Mouse (Mus musculus) hindbrain, embryonic 13.5 days (tissue): ENCODE data around the gene Cyb5r1. TPM values are rescaled to one million over a fixed set of nuclear protein-coding genes. Genes with fewer than 3 reads are reported as not detected.
"Not testable (repeated sequence)": the region's sequence is repeated elsewhere in the genome, so short reads cannot be mapped to it uniquely, and the experiment has no call there.

Source experiments
- ATAC-seq: fragments of 200-750 bp; cut with Nextera tagmentation; 2 replicates; pipeline ENCODE4 v1.8.0; 2017; ENCODE audit warnings: moderate TSS enrichment; ENCODE audit not compliant: low FRiP score
- H3K27ac ChIP-seq: fragments of 300-500 bp; sonication (generic); 2 replicates; pipeline ENCODE4 v1.5.1; 2015; ENCODE audit warnings: inconsistent platforms, mild to moderate bottlenecking, moderate library complexity
- H3K27me3 ChIP-seq: fragments of 300-500 bp; sonication (generic); 2 replicates; pipeline ENCODE4 v1.6.1; 2015; ENCODE audit warnings: mild to moderate bottlenecking, inconsistent platforms
- H3K36me3 ChIP-seq: fragments of 300-500 bp; sonication (generic); 2 replicates; pipeline ENCODE4 v1.6.1; 2015; ENCODE audit warnings: mild to moderate bottlenecking, inconsistent platforms
- H3K4me1 ChIP-seq: fragments of 300-500 bp; sonication (generic); replicated peaks from 2 replicates; pipeline ENCODE4 v1.6.1; 2015; ENCODE audit warnings: inconsistent platforms
- H3K4me2 ChIP-seq: fragments of 300-500 bp; sonication (generic); 2 replicates; pipeline ENCODE4 v1.6.1; 2015; ENCODE audit warnings: inconsistent platforms, mild to moderate bottlenecking, moderate library complexity
- H3K4me3 ChIP-seq: fragments of 300-500 bp; sonication (generic); 2 replicates; pipeline ENCODE4 v1.5.1; 2015; ENCODE audit warnings: mild to moderate bottlenecking, inconsistent platforms
- H3K9ac ChIP-seq: fragments of 300-500 bp; sonication (generic); 2 replicates; pipeline ENCODE4 v1.6.1; 2015; ENCODE audit warnings: mild to moderate bottlenecking, inconsistent platforms
- H3K9me3 ChIP-seq: fragments of 300-500 bp; sonication (generic); 2 replicates; pipeline ENCODE4 v1.6.1; 2016; ENCODE audit warnings: inconsistent platforms
- whole genome bisulfite sequencing: fragments of 180-500 bp; shearing (Covaris S2); methylation state at CpG from one replicate; pipeline ENCODE4 v1.1.7; 2015; 5-methylcytosine and 5-hydroxymethylcytosine counted together
- polyA plus RNA-seq: library from polyadenylated mRNA; unstranded; fragments of >200 nt; fragmentation: Nextera tagmentation; extraction: Ambion mirVana; gene quantifications from 2 replicates; pipeline ENCODE4 v1.2.1, GENCODE M21; 2015

The Cyb5r1 gene
- polyA plus RNA-seq, 1 experiment from 2014 or later: 19.9 TPM

- not testable (repeated sequence) for H3K27me3 ChIP-seq, H3K9ac ChIP-seq, H3K4me3 ChIP-seq, H3K4me1 ChIP-seq, H3K9me3 ChIP-seq, H3K27ac ChIP-seq, H3K4me2 ChIP-seq, ATAC-seq, H3K36me3 ChIP-seq
- 74% methylated on average over 3 of the region's 3 CpGs for WGBS
Measured at GRCm38 (mm10) chr1:134448537-134448936, 43.2 kb downstream of the Cyb5r1 start.

DNA sequence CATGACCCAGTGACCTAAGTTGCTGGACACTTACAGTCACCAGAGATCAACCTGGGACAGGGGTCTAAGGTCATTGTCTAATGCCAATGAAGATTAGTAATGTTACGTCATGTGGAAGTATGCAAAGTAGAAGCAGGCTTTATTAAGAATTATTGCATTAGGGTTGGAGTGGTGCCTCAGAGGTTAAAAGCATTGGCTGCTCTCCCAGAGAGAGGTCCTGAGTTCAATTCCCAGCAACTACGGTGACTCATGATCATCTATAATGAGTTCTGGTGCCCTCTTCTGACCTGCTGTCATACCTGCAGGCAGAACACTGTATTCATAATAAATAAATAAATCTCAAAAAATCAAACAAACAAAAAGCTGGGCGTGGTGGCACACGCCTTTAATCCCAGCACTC, 44.8 kb downstream of the Cyb5r1 start:
- Histone ChIP-seq H3K27me3 (peaks cover 6% of the 10 kb centered on the region), H3K4me1 (peaks cover 6% of the 10 kb centered on the region; the same call in 1 of the 2 replicates), H3K36me3 (no peaks in the 10 kb centered on the region), H3K27ac (no peak overlapping the region), H3K9me3 (no peaks in the 10 kb centered on the region), H3K4me3 (no peak overlapping the region), H3K9ac (no peak overlapping the region), H3K4me2 (no peak overlapping the region)
- no peak for ATAC-seq
- WGBS: 91% methylated on average over 4 of the region's 4 CpGs

DNA sequence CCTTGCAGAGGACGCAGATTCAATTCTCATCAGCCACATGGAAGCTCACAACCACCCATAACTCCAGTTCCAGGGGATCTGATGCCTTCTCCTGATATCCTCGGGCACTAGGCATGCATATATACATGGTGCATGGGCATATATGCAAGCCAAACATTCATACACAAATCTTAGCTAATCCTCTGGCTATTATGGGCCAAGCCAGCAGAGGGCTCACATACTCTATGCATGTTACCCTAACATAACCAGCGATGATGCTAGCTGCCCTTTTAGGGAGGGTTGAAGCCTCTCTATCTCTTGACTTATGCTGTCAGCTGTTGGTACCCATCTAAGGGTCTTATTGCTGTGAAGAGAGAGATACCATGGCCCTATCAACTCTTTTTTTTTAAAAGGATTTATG, 45.6 kb downstream of the Cyb5r1 start:
- Histone ChIP-seq H3K36me3 (no peaks in the 10 kb centered on the region), H3K9me3 (no peaks in the 10 kb centered on the region), H3K27ac (no peak overlapping the region), H3K27me3 (peaks cover 6% of the 10 kb centered on the region), H3K4me1 (peaks cover 8% of the 10 kb centered on the region), H3K4me3 (no peak overlapping the region), H3K9ac (no peak overlapping the region), H3K4me2 (no peak overlapping the region)
- WGBS: 53% methylated on average over 3 of the region's 3 CpGs
- ATAC-seq: no peak

DNA sequence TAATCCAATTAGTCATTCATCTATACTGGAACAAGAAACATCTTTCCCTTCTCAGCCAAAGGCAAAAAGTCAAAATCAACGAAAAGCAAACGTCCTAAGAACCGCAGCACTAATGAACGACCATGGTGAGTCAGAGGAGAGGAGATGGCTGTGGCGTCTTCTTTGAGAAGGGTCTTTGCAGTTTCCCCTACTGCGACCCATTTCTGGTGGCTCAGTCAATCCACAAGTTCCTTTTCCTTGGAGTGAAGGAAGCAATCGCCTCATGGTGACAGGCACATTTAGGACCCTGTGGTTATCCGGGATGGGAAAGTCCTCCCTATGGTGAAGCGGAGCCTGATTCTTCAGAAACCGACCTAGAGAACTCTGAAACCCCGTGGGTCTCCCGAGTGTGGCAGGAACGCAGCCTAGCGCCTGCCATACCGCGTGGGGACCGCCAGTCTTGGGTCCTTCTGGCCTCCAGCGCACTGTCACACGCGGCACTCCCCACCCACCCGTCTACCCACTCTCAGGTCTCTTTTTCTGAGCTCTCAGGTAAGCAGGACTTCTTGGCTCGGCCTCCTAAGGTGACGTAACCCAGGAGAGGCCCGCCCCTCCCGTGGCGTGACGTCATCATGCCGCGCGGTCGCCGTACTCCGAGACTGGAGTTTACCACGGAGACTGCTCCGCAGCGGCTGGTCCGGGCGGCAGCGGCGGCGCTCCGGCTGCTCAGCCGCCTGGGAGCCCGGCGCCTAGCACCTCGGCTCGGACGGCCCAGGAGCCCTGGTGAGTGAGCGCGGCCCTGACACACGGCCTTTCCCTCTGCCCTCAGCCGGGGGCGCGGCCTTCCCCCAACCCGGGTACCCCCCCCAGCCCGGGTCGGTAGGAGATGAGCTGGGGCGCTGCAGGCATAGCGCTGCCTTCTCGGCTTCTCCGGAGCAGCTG, 49.8 kb downstream of the Cyb5r1 start, which contains the start of gene Klhl12:
Klhl12 (plus strand) TSS at position 628 of the 921 bp plus-strand sequence.
- peak; percentile 95 for ATAC-seq
- Histone ChIP-seq H3K4me2 (peak within 1 kb of the TSS; percentile 75), H3K27ac (peak within 1 kb of the TSS; percentile 85), H3K9ac (peak within 1 kb of the TSS; percentile 94), H3K27me3 (peaks cover 6% of the 10 kb centered on the region), H3K4me3 (peak within 1 kb of the TSS; percentile 94), H3K4me1 (peaks cover 16% of the 10 kb centered on the region), H3K36me3 (peaks cover 17% of the 10 kb centered on the region), H3K9me3 (no peaks in the 10 kb centered on the region)
- under 1% methylated on average over 61 of the region's 61 CpGs for WGBS

- H3K27ac ChIP-seq: no peak overlapping the region
- peak overlapping the region; percentile 75 for H3K4me2 ChIP-seq
- peaks cover 6% of the 10 kb centered on the region for H3K27me3 ChIP-seq
- H3K9me3 ChIP-seq: no peaks in the 10 kb centered on the region
- peaks cover 16% of the 10 kb centered on the region for H3K4me1 ChIP-seq
- peak overlapping the region; percentile 94 for H3K9ac ChIP-seq
- ATAC-seq: no peak
- 16% methylated on average over 5 of the region's 5 CpGs for WGBS
- H3K4me3 ChIP-seq: peak overlapping the region; percentile 94
- peaks cover 26% of the 10 kb centered on the region for H3K36me3 ChIP-seq
Measured at GRCm38 (mm10) chr1:134456060-134456459, 50.7 kb downstream of the Cyb5r1 start.

- 92% methylated on average over 7 of the region's 7 CpGs for WGBS
- no peak overlapping the region for H3K4me3 ChIP-seq
- no peak for ATAC-seq
- no peak overlapping the region for H3K4me2 ChIP-seq
- no peaks in the 10 kb centered on the region for H3K9me3 ChIP-seq
- H3K27ac ChIP-seq: no peak overlapping the region
- peaks cover 16% of the 10 kb centered on the region for H3K4me1 ChIP-seq
- H3K9ac ChIP-seq: no peak overlapping the region
- H3K36me3 ChIP-seq: peaks cover 42% of the 10 kb centered on the region
- peaks cover 6% of the 10 kb centered on the region for H3K27me3 ChIP-seq
Measured at GRCm38 (mm10) chr1:134458139-134458727, 52.9 kb downstream of the Cyb5r1 start.

DNA sequence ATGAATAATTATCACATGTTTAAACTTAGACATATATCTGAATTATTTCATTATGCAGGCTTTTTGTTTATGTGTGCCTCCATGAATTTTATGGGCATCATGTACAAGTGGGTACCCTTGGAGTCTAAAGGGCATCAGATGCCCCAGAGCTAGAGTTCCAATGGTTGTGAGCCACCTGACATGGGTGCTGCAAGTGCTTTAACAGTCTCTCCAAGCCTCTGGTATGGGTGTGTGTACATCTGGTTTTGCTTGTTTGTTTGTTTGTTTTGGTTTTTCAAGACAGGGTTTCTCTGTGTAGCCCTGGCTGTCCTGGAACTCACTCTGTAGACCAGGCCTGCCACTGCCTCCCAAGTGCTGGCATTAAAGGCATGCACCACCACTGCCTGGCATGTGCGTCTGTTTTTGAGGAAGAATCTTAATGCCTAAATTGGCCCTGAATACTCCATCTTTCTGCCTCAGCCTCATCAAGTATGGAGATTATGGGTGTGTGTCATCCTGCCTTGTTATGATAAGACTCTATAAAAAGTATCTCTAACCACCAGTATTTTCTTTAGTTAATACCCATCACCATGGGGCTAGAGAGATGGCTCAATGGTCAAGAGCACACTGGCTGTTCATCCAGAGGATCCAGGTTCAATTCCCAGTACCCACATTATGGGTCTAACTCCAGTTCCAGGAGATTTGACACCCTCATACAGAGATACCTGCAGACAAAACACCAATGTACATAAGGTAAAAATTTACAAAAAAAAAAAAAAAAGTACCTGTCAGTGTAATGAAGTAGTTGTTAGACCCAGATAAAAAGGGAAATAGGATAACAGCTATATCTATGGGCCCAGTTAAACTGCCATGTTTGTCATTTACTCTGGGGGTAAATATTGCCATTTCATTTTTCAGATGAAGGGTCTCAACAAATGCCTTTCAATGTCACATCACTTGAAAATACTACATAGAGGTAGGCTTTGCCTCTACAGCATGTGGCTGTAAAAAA, 55.2 kb downstream of the Cyb5r1 start:
- peaks cover 60% of the 10 kb centered on the region for H3K36me3 ChIP-seq
- H3K4me1 ChIP-seq: peaks cover 10% of the 10 kb centered on the region
- no peak for ATAC-seq
- no peaks in the 10 kb centered on the region for H3K9me3 ChIP-seq
- H3K4me3 ChIP-seq: no peak overlapping the region
- H3K4me2 ChIP-seq: no peak overlapping the region
- H3K9ac ChIP-seq: no peak overlapping the region
- 97% methylated on average over 1 of the region's 1 CpGs for WGBS
- no peak overlapping the region for H3K27ac ChIP-seq
- H3K27me3 ChIP-seq: no peaks in the 10 kb centered on the region

Other genes starting within 250 kb of the Cyb5r1 start
- 2.8 and 3.2 TPM in 2 replicates for gene Chil1, start 223.4 kb upstream of the Cyb5r1 start, polyA plus RNA-seq
- 0.83 and 1.9 TPM in 2 replicates for gene Mybph, start 212.1 kb upstream of the Cyb5r1 start, polyA plus RNA-seq
- gene Adora1, start 170.1 kb upstream of the Cyb5r1 start, polyA plus RNA-seq: 10.2 and 10.6 TPM in 2 replicates
- 3.6 and 3.8 TPM in 2 replicates for gene Myog, start 115.6 kb upstream of the Cyb5r1 start, polyA plus RNA-seq
- gene Ppfia4, start 72.6 kb upstream of the Cyb5r1 start, polyA plus RNA-seq: 10.9 and 12.3 TPM in 2 replicates
- gene Tmem183a, start 43.6 kb upstream of the Cyb5r1 start, polyA plus RNA-seq: 122 and 128 TPM in 2 replicates
- gene 4933406M09Rik, start 19.6 kb upstream of the Cyb5r1 start, polyA plus RNA-seq: not detected in 2 replicates
- gene Adipor1, start 9.8 kb downstream of the Cyb5r1 start, polyA plus RNA-seq: 69.8 and 72.0 TPM in 2 replicates
- gene Klhl12, start 50.0 kb downstream of the Cyb5r1 start, polyA plus RNA-seq: 33.2 and 35.0 TPM in 2 replicates
- 62.9 and 67.3 TPM in 2 replicates for gene Rabif, start 89.1 kb downstream of the Cyb5r1 start, polyA plus RNA-seq
- not detected in 2 replicates for gene Mgat4e, start 144.1 kb downstream of the Cyb5r1 start, polyA plus RNA-seq
- 99.4 and 103 TPM in 2 replicates for gene Kdm5b, start 154.6 kb downstream of the Cyb5r1 start, polyA plus RNA-seq
- 3.8 and 8.2 TPM in 2 replicates for gene Syt2, start 241.1 kb downstream of the Cyb5r1 start, polyA plus RNA-seq